8 mouse cellular contexts compared by ENCODE assay signal in the genomic region with DNA sequence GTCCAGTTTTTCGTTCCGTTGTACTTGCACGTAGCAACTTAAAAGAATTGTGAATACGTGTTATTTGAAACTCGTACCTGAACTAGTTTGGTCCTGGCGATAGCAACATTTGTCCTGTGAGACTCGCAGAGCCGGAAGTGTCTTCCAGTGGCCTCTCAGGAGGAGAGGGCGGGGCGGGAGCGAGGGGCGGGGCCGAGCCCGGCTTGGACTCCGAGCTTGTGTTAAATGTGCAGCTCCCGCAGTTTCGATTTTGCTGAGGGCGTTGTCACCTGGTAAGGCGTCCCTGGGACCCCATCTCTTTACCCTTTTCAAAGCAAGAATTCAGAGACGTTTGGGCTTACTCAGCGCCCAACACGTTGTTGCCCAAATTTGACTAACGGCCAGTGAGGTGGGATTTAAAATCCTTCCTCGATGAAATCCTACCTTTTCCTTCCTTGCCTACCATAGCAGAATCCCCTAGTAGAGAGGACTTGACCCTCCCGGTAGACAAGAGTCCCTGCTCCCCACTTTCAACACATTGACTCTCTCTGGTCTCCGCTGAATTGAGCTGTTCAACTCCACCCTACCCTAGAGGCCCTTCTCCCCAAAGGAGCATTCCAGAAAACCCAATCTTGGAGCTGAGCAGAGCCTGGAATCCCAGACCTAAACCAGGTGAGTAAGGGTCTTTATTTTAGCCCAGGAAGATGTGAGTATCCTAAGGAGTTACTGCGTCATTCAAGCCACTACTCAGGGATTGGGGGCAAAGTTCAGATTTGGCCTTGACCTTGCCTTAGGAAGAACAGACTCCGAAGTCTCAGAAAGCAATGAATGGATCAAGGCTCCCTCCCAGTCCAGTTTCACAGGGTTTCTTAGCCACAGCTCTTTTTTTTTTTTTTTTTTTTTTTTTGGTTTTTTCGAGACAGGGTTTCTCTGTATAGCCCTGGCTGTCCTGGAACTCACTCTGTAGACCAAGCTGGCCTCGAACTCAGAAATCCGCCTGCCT. TPM values are rescaled to one million over a fixed set of nuclear protein-coding genes. Genes with fewer than 3 reads are reported as not detected.
DNase-seq lines count a peak whose midpoint lies in the region; ATAC-seq and TF ChIP-seq lines count a peak whose summit lies in the region.

TSS of gene Tmem106a (plus strand) at position 189 of the 982 bp plus-strand sequence.

- H3K27ac ChIP-seq in gastrocnemius, adult 2 months: peak within 1 kb of the TSS; percentile 81
- H3K27ac ChIP-seq in hindbrain, embryonic 16.5 days (ENCODE audit: low read depth, low read length): no peak within 1 kb of the TSS
- peak within 1 kb of the TSS; percentile 53 for H3K27ac ChIP-seq in liver, embryonic 13.5 days

- H3K4me2 ChIP-seq in hindbrain, embryonic 16.5 days (ENCODE audit: low read length): peak within 1 kb of the TSS; percentile 57
- H3K4me2 ChIP-seq in liver, embryonic 13.5 days: peak within 1 kb of the TSS; percentile 71

- peak; percentile 56 for DNase-seq in MEL-GATA-1-ER (ENCODE audit: extremely low read depth, low read depth)
- DNase-seq in brain, embryonic 14.5 days (ENCODE audit: low read depth): peak; percentile 66
- DNase-seq in gastrocnemius, adult 2 months: peak; percentile 75
- peak; percentile 70 for DNase-seq in liver, embryonic 13.5 days
- peak; percentile 32 to 39 for DNase-seq in natural killer cell, adult 2 months (ENCODE audit: low spot score in 2 of 2)
- peak; percentile 75 for DNase-seq in thymus, postnatal 0 days (ENCODE audit: low spot score)
- no peak for DNase-seq in left cerebral cortex, postnatal 14 days (ENCODE audit: low spot score in 2 of 2)

- intact Hi-C loops in gastrocnemius, adult 2 months (cut with DNase I): no loop called here
- intact Hi-C loops in left cerebral cortex, postnatal 14 days (cut with DNase I): no loop called here

- no peaks in the 10 kb centered on the region for H3K4me1 ChIP-seq in hindbrain, embryonic 16.5 days (ENCODE audit: control insufficient read depth, insufficient read depth, low read depth, low read length)
- peaks cover 19% of the 10 kb centered on the region for H3K4me1 ChIP-seq in liver, embryonic 13.5 days (replicated peaks)

- peak within 1 kb of the TSS; percentile 46 for H3K9ac ChIP-seq in hindbrain, embryonic 16.5 days (ENCODE audit: low read depth, low read length)
- peak within 1 kb of the TSS; percentile 72 for H3K9ac ChIP-seq in liver, embryonic 13.5 days

- no peak for TF ChIP-seq CTCF in brain, embryonic 14.5 days (IDR thresholded peaks at IDR 0.05; ENCODE audit: borderline replicate concordance, extremely low read depth, insufficient read depth, insufficient read length)
- no peak for TF ChIP-seq CTCF in gastrocnemius, adult 2 months (IDR thresholded peaks at IDR 0.05)

- no peaks in the 10 kb centered on the region for H3K9me3 ChIP-seq in hindbrain, embryonic 16.5 days (ENCODE audit: control insufficient read depth, low read length)
- no peaks in the 10 kb centered on the region for H3K9me3 ChIP-seq in liver, embryonic 13.5 days (replicated peaks)

- no peak for ATAC-seq in hindbrain, embryonic 16.5 days
- peak; percentile 88 for ATAC-seq in liver, embryonic 13.5 days (ENCODE audit: low read depth)

- whole genome bisulfite sequencing in hindbrain, embryonic 16.5 days: 20% methylated on average over 30 of the region's 31 CpGs
- 14% methylated on average over 31 of the region's 31 CpGs for WGBS in liver, embryonic 13.5 days (ENCODE audit: insufficient replicate concordance)

- peak within 1 kb of the TSS; percentile 69 for H3K4me3 ChIP-seq in gastrocnemius, adult 2 months
- peak within 1 kb of the TSS; percentile 35 for H3K4me3 ChIP-seq in hindbrain, embryonic 16.5 days (ENCODE audit: low read length)
- H3K4me3 ChIP-seq in liver, embryonic 13.5 days (replicated peaks): peak within 1 kb of the TSS; percentile 62

- TF ChIP-seq POLR2A in brain, embryonic 14.5 days (IDR thresholded peaks at IDR 0.05; ENCODE audit: borderline replicate concordance, extremely low read depth, insufficient read depth, insufficient read length, poor library complexity, severe bottlenecking): no peak

- peaks cover 22% of the 10 kb centered on the region for H3K36me3 ChIP-seq in hindbrain, embryonic 16.5 days (ENCODE audit: control insufficient read depth, insufficient read depth, low read length)
- peaks cover 38% of the 10 kb centered on the region for H3K36me3 ChIP-seq in liver, embryonic 13.5 days

- H3K27me3 ChIP-seq in hindbrain, embryonic 16.5 days (replicated peaks; ENCODE audit: control insufficient read depth, insufficient read depth, low read length): no peaks in the 10 kb centered on the region
- no peaks in the 10 kb centered on the region for H3K27me3 ChIP-seq in liver, embryonic 13.5 days

RNA-seq across cellular contexts. Expression of gene Tmem106a, which starts in this region (rescaled TPM):
- 3.6 and 5.3 TPM in 2 replicates for polyA plus RNA-seq in brain, embryonic 14.5 days (2012; rRNA removed)
- 1 to 10 TPM; 1.0 to 2.6 TPM for total RNA-seq in gastrocnemius, adult 2 months (2021)
- 4.4 and 4.9 TPM in 2 replicates for polyA plus RNA-seq in hindbrain, embryonic 16.5 days (2015; fragmentation: Nextera tagmentation; extraction: Ambion mirVana)
- polyA plus RNA-seq in liver, embryonic 13.5 days (2015; fragmentation: Nextera tagmentation; extraction: Ambion mirVana): 5.5 and 5.7 TPM in 2 replicates
- 7.9 and 9.2 TPM in 2 replicates for polyA plus RNA-seq in thymus, postnatal 0 days (2015; fragmentation: Nextera tagmentation; extraction: Ambion mirVana)
- 1 to 10 TPM; 1.3 to 2.0 TPM for total RNA-seq in left cerebral cortex, postnatal 14 days (2021)

Comparison
In these comparisons a context has a peak if more than half of its experiments do, and no peak if none do; other contexts are left out.
1. DNase-seq: peak in MEL-GATA-1-ER (single experiment), brain, embryonic 14.5 days (single experiment), gastrocnemius, adult 2 months (single experiment), liver, embryonic 13.5 days (single experiment), natural killer cell, adult 2 months (2 of 2) and thymus, postnatal 0 days (single experiment); none in left cerebral cortex, postnatal 14 days (0 of 2).
2. Peak in every context shown above with its lines, with median percentiles within 50 percentile points of each other: H3K4me3 ChIP-seq.